Mouse (Mus musculus): ENCODE data around the gene Nsrp1. TPM values are rescaled to one million over a fixed set of nuclear protein-coding genes. Genes with fewer than 3 reads are reported as not detected.
"Not testable (repeated sequence)": the region's sequence is repeated elsewhere in the genome, so short reads cannot be mapped to it uniquely, and the experiment has no call there.

The Nsrp1 gene
- total RNA-seq (2021): 10 to 100 TPM; 20.3 to 21.1 TPM
- long read RNA-seq, transcript Nsrp1-201 (7 exons, 3,114 nt): major isoform, 20 of 24 reads
- long read RNA-seq, partial matches to known transcripts: 0 of 24 reads
- long read RNA-seq, other reads (novel, unspliced or antisense): 4 of 24 reads

DNA sequence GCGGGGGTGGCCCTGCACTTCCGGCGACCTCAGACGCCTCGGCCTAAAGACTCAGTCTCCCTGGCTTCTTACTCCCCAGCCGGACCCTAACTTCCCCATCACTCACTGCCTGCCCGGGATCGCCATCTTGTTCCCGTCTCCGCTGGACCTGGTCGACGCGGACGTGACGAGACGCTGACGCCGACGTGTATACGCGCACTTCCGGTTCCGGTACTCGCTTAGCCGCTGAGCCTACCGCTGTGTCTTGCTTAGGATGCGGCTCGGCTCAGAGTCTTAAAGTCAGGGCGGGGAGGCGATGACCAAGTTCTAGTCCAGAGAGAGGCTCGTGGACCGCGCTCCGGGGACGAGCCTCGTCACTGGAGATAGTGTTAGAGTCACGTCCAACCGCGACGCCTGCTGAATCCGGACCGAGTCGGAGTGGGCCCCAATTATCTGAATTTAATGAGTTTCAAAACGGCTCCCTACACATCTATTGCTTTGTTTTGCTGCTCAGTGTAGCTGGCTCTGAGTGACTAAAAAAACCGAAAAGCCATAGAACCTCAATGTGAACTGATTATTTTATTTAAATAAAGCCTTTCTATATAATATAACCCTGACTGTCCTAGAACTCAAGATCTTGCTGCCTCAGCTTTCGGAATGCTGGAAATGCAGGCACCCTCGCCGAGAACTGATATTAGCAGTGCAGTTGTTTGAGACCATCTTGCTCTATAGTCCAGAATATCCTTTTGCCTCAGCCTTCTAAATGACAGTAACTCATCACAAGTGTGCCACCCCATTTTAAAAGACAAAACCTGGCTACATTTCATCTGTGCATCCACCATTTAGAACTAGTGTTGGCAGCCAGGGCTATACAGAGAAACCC is at the start of gene Nsrp1:
Nsrp1 (minus strand) TSS at position 163 of the 862 bp plus-strand sequence.
- peak; percentile 91 to 95 for DNase-seq (ENCODE audit: low spot score in 2 of 2)

DNA sequence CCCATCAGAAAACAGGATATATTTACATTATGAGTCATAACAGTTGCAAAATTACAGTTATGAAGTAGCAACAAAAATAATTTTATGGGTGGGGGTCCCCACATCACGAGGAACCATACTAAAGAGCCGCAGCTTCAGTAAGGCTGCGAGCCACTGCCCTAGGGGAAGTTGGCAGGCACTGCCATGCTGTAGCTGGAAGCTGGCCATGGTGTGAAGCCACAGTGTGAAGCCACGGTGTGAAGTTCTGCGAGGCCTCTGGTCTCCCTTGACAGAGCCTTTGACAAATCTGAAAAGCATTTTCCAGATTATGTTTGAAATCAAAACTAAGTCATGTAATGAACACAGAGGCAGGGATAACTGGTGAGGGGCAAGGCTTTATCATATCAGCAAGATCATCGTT is 32.9 kb upstream of the Nsrp1 start:
- no peak for DNase-seq (ENCODE audit: low spot score in 2 of 2)

DNA sequence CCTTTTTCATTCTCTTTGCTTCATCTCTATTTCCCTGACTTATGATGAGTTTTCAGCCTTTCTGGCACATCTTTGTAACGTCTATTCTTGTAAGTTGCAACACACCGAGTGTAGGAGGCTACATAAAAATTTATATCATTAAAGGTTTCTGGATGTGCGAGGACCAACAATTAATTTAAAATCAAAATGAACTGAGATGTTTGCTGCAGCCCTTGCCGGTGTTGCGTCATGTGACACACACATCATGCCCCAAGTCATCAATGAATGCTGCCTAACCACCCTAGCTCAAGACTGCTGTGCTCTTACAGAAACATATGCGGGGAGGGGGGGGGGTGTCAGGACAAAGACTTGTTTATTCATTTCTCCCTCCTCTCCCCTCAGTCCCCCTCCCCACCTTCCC is 30.2 kb upstream of the Nsrp1 start:
- DNase-seq (ENCODE audit: low spot score in 2 of 2): no peak

DNA sequence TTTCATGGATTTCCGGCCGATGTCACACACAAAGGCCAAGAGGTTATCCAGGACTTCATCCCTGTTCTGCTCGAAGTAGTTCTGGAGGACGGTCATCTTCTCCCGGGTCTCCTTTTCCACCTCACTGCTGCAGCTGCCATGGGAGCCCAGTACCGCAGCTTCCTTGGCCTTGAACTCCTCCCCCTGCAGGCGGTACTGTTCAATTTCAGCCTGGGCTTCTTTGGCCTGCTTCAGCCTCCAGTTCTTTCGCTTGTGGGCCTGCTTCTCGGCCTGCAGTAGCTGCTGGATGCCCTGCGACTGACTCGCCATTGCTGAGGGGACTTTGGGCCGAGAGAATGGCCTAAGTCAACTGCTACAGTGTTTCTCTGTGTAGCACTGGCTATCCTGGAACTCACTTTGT is 29.6 kb upstream of the Nsrp1 start:
- not testable (repeated sequence) for DNase-seq (ENCODE audit: low spot score in 2 of 2)

DNA sequence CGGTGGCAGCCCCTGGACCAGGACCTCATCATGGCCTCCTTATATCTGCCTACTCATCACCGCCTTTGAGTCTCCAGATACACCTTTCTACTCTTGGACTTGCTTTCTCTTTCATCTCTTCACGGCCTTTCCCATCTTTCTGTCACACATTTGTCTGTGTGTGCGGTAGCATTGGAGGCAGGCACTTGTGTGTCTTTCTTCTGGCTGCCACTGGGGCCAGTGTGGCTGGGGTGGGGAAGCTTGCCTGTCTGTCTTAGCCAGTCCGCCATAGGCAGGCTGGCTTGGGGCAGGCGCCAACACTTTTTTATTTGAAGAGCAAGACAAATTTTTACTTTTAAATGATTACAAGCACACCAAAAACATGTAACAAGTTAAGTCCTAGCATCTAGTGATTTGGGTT is 28.7 kb upstream of the Nsrp1 start:
- DNase-seq (ENCODE audit: low spot score in 2 of 2): no peak

DNA sequence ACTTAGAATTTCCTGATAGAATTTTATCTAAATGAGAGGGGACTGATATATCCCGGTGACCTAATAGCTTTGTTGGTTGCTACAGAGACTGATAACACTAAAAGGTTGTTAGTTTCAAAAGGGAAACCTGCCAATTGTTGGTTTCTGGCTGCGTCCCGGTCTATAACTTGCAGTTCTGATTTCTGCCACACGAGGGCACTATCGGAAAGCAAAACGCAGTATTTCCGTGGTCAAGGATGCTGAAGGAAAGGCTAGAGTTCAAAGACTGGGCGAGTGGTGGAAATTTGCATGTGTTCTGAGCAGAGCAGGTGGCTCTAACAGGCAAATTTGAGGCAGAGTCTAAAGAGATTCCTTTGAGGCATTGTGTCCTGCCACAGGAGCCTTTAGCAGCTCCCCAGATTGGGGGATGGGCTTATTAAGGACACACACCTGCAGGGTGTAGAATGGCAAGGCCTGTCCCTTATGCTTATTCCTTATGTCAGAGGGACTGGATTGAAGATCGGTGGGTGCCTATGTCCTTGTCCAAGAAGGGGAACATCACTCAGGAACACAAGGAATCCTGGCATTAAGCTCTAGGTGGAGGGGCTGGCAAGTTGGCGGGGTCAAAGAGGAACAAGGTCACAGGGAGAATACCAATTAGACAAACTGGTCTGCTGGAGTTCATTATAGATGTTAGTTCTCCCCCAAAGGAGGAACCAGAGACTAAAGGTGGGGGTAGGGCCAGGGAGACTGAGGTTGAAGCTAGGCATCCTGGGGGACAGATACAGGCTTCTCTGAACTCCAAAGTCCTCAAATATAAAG is 22.1 kb upstream of the Nsrp1 start:
- peak; percentile 44 to 89 for DNase-seq (ENCODE audit: low spot score in 2 of 2)

DNA sequence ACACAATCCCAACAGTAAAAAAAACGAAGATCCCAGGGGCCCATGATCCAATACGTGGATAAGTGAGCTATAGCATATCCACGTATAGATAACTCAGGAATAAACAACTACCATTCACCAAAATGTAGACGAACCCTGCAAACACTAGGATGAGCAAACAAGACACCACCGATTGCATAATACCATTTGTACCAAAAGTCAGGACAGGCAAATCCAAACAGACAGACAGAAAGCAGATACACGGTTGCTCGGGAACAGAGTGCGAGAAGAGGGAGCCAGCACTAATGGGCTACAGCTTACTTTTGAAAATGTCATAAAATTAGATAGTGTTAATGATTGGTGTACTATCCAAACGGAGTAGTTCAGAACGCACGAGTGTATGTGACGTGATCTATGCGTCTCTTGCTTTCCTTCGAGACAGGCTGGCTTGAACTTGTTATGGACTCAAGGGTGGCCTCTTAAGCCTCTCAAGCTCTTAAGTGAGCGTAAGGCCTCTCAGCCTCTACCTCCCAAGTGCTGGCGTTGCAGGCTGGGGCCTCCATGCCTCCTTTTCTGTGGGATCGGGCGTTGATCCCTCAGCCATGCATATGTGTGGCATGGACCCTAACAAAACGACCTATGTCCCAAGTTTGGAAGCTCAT is 20.2 kb upstream of the Nsrp1 start:
- DNase-seq (ENCODE audit: low spot score in 2 of 2): no peak

DNA sequence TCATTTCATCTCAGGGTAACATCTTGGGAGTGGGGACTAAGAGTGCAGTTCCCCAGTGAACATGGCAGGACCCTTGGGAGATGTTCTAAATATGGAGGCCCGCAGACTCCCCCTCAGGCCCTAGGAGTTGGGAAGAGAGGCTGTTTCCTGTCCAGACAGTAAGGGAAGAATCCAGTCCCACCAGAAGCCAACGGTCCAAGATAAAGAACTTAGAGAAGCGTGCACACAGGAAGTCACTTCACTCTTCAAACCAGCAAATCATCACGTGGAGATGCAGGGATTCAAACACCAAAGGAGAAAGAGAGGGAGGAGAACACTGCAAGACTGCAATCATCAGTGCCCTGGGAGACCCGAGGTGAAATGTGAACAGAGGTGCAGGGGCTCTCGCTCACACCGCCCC is 18.8 kb upstream of the Nsrp1 start:
- DNase-seq (ENCODE audit: low spot score in 2 of 2): no peak

DNA sequence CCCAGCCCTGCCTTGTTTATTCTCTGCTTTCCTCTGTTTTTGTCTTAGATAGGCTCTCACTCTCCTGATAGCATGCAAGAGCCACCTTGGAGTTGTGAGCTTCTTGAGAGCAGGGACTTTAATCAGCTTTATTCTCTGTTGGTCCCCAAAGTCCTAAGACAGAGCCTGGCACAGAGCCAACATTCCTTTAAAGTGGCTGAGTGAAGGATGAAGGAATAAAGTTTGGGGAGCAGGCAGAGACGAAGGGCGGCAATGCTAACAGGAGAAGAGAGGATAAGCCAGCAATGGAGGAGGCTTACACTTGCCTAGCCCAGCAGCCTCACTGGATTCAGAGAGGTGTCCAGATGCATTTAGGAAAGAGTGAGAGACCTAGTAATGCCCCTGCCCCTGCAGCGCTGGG is 18.3 kb upstream of the Nsrp1 start:
- no peak for DNase-seq (ENCODE audit: low spot score in 2 of 2)

DNA sequence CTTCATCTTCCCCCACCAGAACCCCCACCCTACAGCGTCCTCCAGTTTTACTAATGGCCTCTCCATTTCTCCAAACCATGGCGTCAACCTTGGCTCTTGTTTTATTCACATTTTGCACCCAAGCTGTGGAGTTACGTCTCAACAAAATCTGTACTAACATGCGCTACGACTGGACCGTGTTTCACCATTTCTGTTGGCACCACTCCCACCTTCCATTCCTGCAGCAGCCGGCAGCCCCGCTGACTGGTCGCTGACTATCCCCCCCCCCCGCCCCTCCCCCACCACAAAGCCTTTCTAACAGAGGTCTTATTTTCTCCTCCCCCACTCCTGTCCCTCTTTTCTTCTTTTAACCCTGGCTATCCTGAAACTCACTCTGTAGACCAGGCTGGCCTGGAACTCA is 17.0 kb upstream of the Nsrp1 start:
- DNase-seq (ENCODE audit: low spot score in 2 of 2): no peak

DNA sequence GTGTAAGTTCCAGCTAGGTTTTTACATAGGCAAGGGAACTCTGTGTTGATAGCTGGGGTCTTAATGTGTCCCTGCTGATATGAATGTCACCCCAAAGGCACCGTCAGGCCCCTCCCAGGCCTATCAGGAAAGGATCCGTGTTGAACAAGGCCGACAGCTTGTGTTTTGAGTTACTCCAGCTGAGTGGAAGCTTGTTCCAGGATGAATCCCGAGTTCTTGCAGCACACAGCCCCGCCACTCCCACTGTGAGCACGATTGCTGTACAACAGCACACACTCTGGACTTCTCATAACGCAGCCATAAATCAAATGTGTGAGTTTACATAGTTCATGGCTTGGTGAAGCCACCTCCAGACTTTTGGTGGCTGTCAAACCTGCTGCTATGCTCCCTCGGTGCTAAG is 15.9 kb upstream of the Nsrp1 start:
- peak in 1 of 2 experiments; percentile 44 for DNase-seq (ENCODE audit: low spot score in 2 of 2)

DNA sequence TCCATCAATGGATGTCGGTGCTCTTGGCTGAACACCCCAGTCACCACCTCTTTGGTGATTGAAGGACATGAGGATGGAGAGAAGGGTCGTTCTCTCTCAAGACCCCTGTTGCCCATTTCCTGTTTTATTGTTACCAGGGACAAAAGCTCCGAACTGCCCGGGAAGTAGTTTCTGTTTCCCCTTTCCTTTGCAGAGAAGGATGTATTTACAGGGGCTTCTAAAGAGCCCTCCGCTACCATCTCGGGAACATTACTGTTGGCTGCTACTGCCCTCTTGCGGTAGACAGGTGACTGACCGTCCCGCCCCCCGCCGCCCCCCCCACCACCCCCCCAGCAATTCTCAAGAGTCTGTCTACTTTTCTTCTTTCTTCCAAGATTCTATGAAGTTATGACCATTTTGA is 15.0 kb upstream of the Nsrp1 start:
- DNase-seq (ENCODE audit: low spot score in 2 of 2): peak in 1 of 2 experiments; percentile 18

DNA sequence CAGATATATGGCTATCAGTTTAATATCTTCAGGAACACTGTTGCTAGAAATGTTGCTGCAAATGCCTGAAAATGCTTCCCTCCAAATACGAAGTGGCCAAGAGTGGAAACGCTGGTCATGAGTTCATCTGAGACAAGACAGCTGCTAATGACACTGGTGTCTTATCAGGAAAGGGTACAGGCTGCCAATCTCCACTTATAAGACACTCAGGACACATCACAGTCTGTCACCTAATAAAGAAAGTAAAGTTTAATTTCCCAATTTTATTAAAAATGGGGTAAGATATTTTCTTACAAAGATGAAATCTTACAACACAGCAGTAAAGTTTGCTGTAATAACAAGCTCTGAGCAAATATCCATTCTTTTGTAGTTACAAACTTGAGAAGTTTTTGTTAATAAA is 10.9 kb upstream of the Nsrp1 start:
- no peak for DNase-seq (ENCODE audit: low spot score in 2 of 2)

DNA sequence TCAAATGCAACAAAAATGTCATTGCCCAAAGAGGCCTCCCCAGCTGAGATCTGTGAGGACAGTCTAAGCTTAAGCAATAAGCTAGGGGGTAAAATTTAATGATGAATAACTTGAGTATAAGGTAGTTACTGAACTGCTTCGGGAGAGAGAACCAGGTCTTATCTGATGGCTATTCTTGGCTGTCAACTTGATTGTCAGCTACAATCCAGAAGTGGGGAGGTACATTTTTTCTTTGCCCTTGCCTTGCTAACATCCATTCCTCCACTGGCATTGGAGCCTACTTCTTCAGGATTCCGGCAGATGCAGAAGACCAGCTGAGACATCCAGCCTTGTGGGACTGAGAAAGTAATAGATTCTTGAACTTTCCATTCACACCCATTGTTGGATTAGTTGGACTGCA is 8.8 kb upstream of the Nsrp1 start:
- DNase-seq (ENCODE audit: low spot score in 2 of 2): no peak

DNA sequence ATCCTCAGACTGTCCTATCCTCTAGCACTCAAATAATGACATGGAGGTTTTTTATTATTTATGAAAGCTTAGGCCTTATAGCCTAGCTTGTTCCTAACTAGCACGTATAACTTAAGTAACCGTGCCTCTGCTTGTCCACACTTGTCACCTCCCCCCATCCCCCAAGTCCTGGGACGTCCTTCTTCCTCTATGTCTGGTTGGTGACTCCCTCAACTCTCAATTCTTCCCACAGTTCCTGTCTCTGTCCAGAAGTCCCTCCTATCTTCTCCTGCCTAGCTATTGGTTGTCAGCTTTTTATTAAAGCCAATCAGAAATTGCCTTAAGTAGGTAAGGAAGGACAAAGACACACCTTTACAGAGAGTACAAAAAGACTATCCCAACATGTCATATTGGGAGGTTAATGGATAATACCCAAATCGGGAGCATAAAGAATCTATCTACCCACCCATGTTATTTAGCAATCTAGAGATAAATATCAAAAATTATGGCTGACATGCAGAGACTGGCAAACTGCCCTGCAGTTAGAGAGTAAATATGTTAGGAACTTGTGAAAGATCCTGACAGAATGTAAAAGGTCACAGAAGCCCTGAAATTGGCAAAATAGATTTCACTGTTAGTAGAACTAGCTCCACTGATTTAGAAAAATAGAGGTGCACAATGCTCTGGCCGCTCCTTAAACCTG is 5.9 kb upstream of the Nsrp1 start:
- no peak for DNase-seq (ENCODE audit: low spot score in 2 of 2)

DNA sequence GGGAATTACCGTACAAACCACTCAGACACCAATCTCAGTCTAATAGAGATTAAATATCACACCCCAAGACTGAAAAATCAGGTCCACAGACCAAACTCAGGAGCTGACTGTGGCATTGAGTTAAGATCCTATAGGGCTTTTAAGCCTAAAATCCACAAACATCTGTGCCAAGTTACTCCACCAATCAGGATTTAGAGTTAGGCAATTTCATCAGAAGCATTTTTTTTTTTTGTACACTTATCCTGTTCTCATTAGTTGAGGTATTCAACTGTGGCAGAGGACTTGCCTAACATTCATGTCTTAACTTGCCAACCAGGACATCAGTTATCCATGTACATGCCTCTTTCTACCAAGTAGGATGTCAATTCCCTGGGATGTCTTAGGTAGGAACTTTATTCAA is 1.1 kb upstream of the Nsrp1 start:
- no peak for DNase-seq (ENCODE audit: low spot score in 2 of 2)

DNA sequence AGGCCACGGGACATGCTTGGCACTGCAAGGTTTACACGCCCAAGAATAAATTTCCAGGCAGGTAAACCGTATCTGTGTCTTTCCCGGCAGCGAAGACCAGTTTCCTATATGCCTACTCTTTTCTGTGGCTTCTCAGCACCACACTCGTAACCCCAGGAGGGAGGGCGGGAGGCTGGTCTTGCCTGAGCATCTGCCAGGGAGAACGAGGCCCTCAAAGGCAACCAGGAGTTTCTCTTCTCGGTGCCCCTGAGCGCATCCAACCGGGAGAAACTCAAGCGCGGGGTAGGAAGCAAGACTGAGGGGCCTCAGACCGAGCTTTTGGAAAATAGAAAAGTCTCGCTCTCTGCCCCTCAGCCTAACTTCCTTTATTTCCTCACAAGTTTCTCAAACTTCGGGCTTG is 443 bp downstream of the Nsrp1 start:
- DNase-seq (ENCODE audit: low spot score in 2 of 2): no peak

DNA sequence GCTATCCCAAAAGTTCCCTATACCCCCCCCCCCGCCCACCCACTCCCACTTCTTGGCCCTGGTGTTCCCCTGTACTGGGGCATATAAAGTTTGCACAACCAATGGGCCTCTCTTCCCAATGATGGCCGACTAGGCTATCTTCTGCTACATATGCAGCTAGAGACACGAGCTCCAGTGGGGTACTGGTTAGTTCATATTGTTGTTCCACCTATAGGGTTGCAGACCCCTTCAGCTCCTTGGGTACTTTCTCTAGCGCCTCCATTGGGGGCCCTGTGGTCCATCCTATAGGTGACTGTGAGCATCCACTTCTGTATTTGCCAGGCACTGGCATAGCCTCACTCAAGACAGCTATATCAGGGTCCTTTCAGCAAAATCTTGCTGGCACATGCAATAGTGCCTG is 904 bp downstream of the Nsrp1 start:
- not testable (repeated sequence) for DNase-seq (ENCODE audit: low spot score in 2 of 2)

DNA sequence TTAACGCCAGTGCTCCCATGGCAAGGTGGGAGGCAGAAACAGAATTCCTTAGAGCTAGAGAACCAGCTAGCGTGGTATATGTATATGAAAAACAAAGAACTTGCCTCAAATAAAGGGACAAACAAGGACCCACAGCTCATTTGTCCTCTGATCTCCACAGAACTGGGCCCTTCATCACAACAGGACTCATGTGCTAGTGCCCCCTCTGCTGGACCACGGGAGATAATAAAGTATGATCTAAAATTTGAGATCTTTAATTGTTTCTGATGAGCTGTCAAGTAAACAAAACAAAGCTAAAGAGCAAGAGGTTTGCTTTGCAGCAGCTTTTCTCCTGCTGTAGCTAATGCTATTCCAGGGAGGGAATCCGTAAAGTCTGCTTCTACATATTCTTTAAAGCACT is 7.5 kb downstream of the Nsrp1 start:
- peak in 1 of 2 experiments; percentile 13 for DNase-seq (ENCODE audit: low spot score in 2 of 2)

DNA sequence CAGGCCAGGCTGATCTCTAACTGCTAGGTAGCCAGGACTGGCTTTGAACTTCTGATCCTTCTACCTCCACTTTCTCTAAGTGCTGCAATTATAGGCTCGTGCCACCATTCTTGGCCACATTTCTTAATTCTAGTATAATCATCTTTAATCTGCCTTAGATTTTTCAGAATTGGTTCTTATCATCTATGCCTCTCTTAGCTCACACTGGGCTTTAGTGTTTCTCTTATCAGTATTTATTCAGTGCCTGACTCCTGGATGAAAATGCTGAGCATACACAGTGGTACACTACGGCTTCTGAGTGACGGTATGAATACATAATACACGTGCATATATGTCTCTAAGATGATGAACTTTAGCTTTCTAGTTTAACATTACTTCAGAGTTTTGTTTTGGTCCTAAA is 9.4 kb downstream of the Nsrp1 start:
- no peak for DNase-seq (ENCODE audit: low spot score in 2 of 2)

DNA sequence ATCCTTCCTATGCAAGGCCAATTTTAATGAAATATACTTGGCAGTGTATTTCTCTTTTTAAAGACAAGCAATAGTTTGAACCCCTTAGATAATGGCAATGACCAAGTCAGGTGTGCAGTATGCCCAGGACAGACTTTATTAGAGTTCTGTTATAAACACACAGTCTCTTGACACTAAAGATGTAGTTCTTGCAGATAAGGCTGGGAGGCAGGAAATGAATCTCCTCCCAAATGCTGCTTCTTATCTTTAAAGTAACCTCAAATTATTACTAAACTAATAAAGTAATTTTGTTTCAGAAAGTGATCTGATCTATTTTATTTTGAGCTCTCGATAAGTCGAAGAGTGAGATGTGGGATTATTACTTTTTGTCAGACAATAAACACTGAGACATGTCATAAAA is 14.8 kb downstream of the Nsrp1 start:
- no peak for DNase-seq (ENCODE audit: low spot score in 2 of 2)
